Mouse (Mus musculus) heart, embryonic 11.5 days (tissue): ENCODE data around the gene Etfa. TPM values are rescaled to one million over a fixed set of nuclear protein-coding genes. Genes with fewer than 3 reads are reported as not detected.

Experiments used
- polyA plus RNA-seq: library from polyadenylated mRNA; unstranded; fragments of >200 nt; fragmentation: Nextera tagmentation; extraction: Ambion mirVana; gene quantifications from 2 replicates; pipeline ENCODE4 v1.2.1, GENCODE M21; 2014

The Etfa gene
- polyA plus RNA-seq, 1 experiment from 2014 or later = 283 TPM

Other genes with a start within 250 kb of the Etfa start
- 1.2 and 1.4 TPM in 2 replicates for gene Nrg4, start 185.4 kb downstream of the Etfa start, polyA plus RNA-seq
- 0.09 TPM in 1 of 2 replicates, not detected in the other for gene Tmem266, start 185.3 kb downstream of the Etfa start, polyA plus RNA-seq
- 0.69 and 2.1 TPM in 2 replicates for gene Isl2, start 26.4 kb upstream of the Etfa start, polyA plus RNA-seq